Mouse (Mus musculus) midbrain, embryonic 14.5 days (tissue): ENCODE measurements around the gene Cpsf4. TPM values are rescaled to one million over a fixed set of nuclear protein-coding genes. Genes with fewer than 3 reads are reported as not detected.
"Not testable (repeated sequence)": the region's sequence is repeated elsewhere in the genome, so short reads cannot be mapped to it uniquely, and the experiment has no call there.

Experiments
- ATAC-seq: fragments of 200-750 bp; cut with Nextera tagmentation; 2 replicates; pipeline ENCODE4 v1.8.0; 2017; ENCODE audit warnings: moderate number of reproducible peaks, moderate library complexity; ENCODE audit not compliant: low FRiP score, low TSS enrichment
- DNase-seq: peaks from one replicate; pipeline ENCODE4 v3.0.0-alpha.2; 2015
- H3K27ac ChIP-seq: fragments of 300-500 bp; sonication (generic); replicated peaks from 2 replicates; pipeline ENCODE4 v1.5.1; 2014; ENCODE audit warnings: mild to moderate bottlenecking, low read depth, low read length, moderate library complexity
- H3K27me3 ChIP-seq: fragments of 300-500 bp; sonication (generic); 2 replicates; pipeline ENCODE4 v1.6.1; 2014; ENCODE audit warnings: low read length, control low read depth, mixed read lengths; ENCODE audit not compliant: control insufficient read depth, insufficient read depth
- H3K36me3 ChIP-seq: fragments of 300-500 bp; sonication (generic); 2 replicates; pipeline ENCODE4 v1.6.1; 2014; ENCODE audit warnings: low read length, control low read depth; ENCODE audit not compliant: control insufficient read depth, insufficient read depth
- H3K4me1 ChIP-seq: fragments of 300-500 bp; sonication (generic); 2 replicates; pipeline ENCODE4 v1.6.1; 2014; ENCODE audit warnings: mild to moderate bottlenecking, antibody characterized with exemption, low read length, control low read depth; ENCODE audit not compliant: control insufficient read depth, insufficient read depth
- H3K4me2 ChIP-seq: fragments of 300-500 bp; sonication (generic); 2 replicates; pipeline ENCODE4 v1.6.1; 2014; ENCODE audit warnings: mild to moderate bottlenecking, low read length, moderate library complexity
- H3K4me3 ChIP-seq: fragments of 300-500 bp; sonication (generic); replicated peaks from 2 replicates; pipeline ENCODE4 v1.5.1; 2014; ENCODE audit warnings: low read depth, low read length
- H3K9ac ChIP-seq: fragments of 300-500 bp; sonication (generic); replicated peaks from 2 replicates; pipeline ENCODE4 v1.6.1; 2014; ENCODE audit warnings: mild to moderate bottlenecking, low read length, moderate library complexity
- H3K9me3 ChIP-seq: fragments of 300-500 bp; sonication (generic); 2 replicates; pipeline ENCODE4 v1.6.1; 2016; ENCODE audit warnings: low read length, control low read depth, mixed read lengths; ENCODE audit not compliant: control insufficient read depth
- WGBS: fragments of 180-500 bp; shearing (Covaris S2); extraction: QIAGEN DNeasy Blood & Tissue Kit; methylation state at CpG from one replicate; pipeline ENCODE4 v1.1.7; 2014; 5-methylcytosine and 5-hydroxymethylcytosine counted together
- polyA plus RNA-seq: library from polyadenylated mRNA; unstranded; fragments of >200 nt; fragmentation: Nextera tagmentation; extraction: Ambion mirVana; gene quantifications from 2 replicates; pipeline ENCODE4 v1.2.1, GENCODE M21; 2014

The Cpsf4 gene
- polyA plus RNA-seq, 1 experiment from 2014 or later: 29.1 TPM

DNA sequence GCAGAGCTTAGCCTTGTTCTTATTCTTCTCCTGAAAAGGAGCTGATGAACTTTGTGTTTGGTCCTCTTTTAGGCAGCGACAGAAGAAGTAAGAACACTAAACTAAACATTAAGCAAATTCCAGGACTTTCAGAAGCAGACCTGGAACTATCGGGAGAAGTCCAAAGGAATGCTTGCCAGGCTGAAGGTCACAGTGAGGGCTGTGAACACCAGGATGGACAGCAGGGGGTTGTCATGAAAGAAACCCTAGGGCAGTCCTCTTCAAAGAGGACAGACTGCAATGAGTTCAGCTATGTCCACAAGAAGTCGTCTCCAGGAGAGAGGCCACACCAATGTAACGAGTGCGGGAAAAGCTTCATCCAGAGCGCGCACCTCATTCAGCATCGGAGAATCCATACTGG, 53.0 kb downstream of the Cpsf4 start:
- no peak overlapping the region for H3K4me2 ChIP-seq
- no peaks in the 10 kb centered on the region for H3K27me3 ChIP-seq
- no peak overlapping the region for H3K4me3 ChIP-seq
- H3K36me3 ChIP-seq: peaks cover 52% of the 10 kb centered on the region
- no peaks in the 10 kb centered on the region for H3K4me1 ChIP-seq
- no peak overlapping the region for H3K27ac ChIP-seq
- DNase-seq: no peak
- H3K9ac ChIP-seq: no peak overlapping the region
- 94% methylated on average over 8 of the region's 8 CpGs for WGBS
- no peak for ATAC-seq
- no peaks in the 10 kb centered on the region for H3K9me3 ChIP-seq

DNA sequence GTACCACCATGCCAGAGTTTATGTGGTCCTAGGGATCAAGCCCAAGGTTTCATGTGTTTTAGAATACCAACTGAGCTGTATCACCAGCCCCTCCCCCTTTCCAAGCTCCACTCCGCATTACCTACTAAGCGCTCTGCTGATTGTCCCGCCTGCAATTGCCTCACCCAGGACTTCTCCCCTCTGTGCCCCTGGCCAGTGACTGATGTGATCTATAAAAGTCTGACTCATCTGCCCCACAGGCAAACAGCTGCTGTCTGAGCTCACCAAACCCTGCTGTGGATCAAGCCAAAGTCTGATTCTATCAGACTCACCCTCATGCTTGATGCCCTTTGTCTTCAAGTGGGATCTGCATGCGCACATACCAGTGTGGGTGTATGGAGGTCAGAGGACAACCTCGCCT, 55.8 kb downstream of the Cpsf4 start:
- 85% methylated on average over 5 of the region's 5 CpGs for WGBS
- Histone ChIP-seq H3K4me3 (no peak overlapping the region), H3K27ac (no peak overlapping the region), H3K27me3 (no peaks in the 10 kb centered on the region), H3K36me3 (peaks cover 46% of the 10 kb centered on the region), H3K4me1 (no peaks in the 10 kb centered on the region), H3K9ac (no peak overlapping the region), H3K9me3 (no peaks in the 10 kb centered on the region), H3K4me2 (no peak overlapping the region)
- DNase-seq (no peak), ATAC-seq (no peak)

DNA sequence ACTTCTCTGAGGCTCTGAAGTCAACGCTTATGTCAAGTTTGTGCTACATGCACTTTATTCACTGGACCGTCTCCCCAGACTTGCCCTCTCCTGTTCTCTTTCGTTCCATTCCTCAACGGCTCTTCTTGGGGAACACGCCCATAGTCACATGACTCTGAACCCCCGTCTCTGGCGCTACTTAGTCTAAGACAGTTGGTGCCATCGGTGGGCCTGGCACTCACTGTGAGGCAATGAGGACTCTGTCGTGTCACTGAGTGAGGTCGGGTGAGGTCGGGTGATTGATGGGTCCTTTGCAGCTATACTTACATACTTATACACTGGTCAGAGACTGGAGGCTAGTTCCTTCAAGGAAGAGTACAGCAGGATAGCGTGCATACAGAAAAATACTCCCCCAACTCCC, 56.4 kb downstream of the Cpsf4 start:
- no peaks in the 10 kb centered on the region for H3K27me3 ChIP-seq
- no peak overlapping the region for H3K9ac ChIP-seq
- no peaks in the 10 kb centered on the region for H3K4me1 ChIP-seq
- H3K4me2 ChIP-seq: no peak overlapping the region
- no peak overlapping the region for H3K4me3 ChIP-seq
- peaks cover 40% of the 10 kb centered on the region for H3K36me3 ChIP-seq
- H3K27ac ChIP-seq: no peak overlapping the region
- ATAC-seq: no peak
- 87% methylated on average over 12 of the region's 12 CpGs for WGBS
- no peak for DNase-seq
- H3K9me3 ChIP-seq: no peaks in the 10 kb centered on the region

DNA sequence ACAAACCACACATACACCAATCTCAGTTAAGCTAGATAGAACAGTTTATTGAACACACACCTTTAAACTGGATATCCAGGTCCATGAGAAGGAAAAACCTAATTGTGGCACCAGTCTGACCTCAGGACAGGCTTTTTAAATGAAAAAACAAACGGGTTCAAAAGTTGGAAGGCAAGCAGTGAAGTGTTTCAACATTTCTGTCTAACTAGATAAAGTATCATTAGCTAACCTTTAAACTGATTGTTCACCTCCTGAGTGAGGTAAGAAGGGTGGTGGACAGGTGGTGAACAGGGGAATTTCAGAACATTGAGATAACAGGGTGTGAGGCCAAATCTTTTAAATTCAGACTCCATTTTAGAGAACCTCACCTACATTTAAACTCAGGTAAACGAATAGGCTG, 59.4 kb downstream of the Cpsf4 start:
- no peak for DNase-seq
- no peak for ATAC-seq
- WGBS: 58% methylated on average over 2 of the region's 2 CpGs
- H3K27ac ChIP-seq: no peak overlapping the region
- peaks cover 13% of the 10 kb centered on the region for H3K36me3 ChIP-seq
- no peak overlapping the region for H3K4me3 ChIP-seq
- H3K4me2 ChIP-seq: no peak overlapping the region
- no peaks in the 10 kb centered on the region for H3K27me3 ChIP-seq
- no peaks in the 10 kb centered on the region for H3K9me3 ChIP-seq
- H3K9ac ChIP-seq: no peak overlapping the region
- no peaks in the 10 kb centered on the region for H3K4me1 ChIP-seq

DNA sequence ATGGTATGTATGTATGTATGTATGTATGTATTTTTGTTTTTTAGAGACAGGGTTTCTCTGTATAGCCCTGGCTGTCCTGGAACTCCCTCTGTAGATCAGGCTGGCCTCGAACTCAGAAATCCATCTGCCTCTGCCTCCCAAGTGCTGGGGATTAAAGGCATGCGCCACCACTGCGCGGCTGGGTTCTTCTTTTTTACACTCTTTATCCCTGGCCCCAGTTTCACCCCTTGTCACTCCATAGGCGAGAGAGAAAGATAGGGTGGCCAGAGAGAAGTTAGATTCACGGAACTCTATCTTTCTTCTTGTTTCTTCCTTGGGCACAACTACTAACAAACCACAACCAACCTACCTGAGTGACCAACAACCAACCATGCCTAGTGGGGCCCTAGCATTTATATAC, 62.3 kb downstream of the Cpsf4 start:
- H3K36me3 ChIP-seq: peaks cover 12% of the 10 kb centered on the region
- H3K27ac ChIP-seq, DNase-seq, H3K4me2 ChIP-seq, H3K9ac ChIP-seq, ATAC-seq, H3K9me3 ChIP-seq, H3K4me1 ChIP-seq, H3K4me3 ChIP-seq, H3K27me3 ChIP-seq: not testable (repeated sequence)
- 83% methylated on average over 6 of the region's 6 CpGs for WGBS

DNA sequence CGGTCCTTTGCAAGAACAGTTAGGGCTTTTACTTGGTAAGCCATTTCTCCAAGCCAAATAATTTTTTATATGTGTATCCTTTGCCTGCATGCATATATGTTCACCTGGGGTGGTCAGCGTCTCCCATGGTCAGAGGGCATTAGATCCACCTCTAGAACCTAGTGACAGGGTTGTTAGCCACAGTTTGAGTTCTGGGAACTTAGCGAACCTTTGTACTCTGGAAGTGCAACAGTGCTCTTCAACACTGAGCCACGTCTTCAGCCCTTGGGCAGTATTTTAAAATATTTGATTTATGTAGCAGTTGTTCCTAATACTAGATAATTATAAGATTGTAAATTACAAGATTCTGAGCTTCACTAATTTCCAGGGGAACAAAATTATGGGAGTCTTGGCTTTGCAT, 63.6 kb downstream of the Cpsf4 start:
- H3K9ac ChIP-seq: peak overlapping the region; percentile 97; the same call in 1 of the 2 replicates
- peaks cover 5% of the 10 kb centered on the region for H3K4me1 ChIP-seq
- no peaks in the 10 kb centered on the region for H3K9me3 ChIP-seq
- H3K27ac ChIP-seq: no peak overlapping the region; the same call in 1 of the 2 replicates
- no peak for ATAC-seq
- WGBS: 89% methylated on average over 4 of the region's 4 CpGs
- H3K4me3 ChIP-seq: peak overlapping the region; percentile 99
- no peaks in the 10 kb centered on the region for H3K27me3 ChIP-seq
- peaks cover 25% of the 10 kb centered on the region for H3K36me3 ChIP-seq
- peak overlapping the region; percentile 90 for H3K4me2 ChIP-seq
- DNase-seq: no peak

DNA sequence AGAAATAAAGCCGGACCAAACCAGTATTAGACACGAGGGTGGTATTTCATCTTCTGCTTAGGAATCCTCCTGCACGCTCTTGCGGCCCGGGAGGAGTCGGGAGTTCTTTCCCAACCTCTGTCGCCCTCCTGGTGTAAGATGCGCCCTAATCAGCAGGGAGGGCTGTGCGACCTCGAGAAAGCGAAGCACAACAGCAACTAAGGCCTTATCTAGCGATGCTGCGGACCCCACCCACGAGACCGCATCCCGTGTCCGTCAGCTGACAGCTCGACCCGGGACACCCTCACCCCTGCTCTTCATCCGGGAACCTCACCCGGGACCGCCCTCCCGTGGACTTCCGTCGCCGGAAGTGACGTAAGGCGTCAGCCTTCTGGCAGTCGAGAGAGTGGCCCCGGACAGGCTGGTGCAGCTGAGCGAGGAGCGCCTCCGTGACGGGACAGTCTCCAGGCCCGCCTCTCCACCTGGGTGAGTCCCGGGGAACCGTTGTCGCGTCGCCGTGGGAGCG, 64.4 kb downstream of the Cpsf4 start, which contains the start of gene Zfp655:
TSS of gene Zfp655 (plus strand) at position 349 of the 505 bp plus-strand sequence.
- Histone ChIP-seq H3K4me3 (peak within 1 kb of the TSS; percentile 99), H3K9ac (peak within 1 kb of the TSS; percentile 97), H3K4me2 (peak within 1 kb of the TSS; percentile 90), H3K36me3 (peaks cover 32% of the 10 kb centered on the region), H3K27me3 (no peaks in the 10 kb centered on the region), H3K9me3 (no peaks in the 10 kb centered on the region), H3K27ac (peak within 1 kb of the TSS; percentile 92), H3K4me1 (peaks cover 5% of the 10 kb centered on the region)
- under 1% methylated on average over 42 of the region's 42 CpGs for WGBS
- DNase-seq (peak; percentile 98), ATAC-seq (peak; percentile 97)

Other genes with a start within 250 kb of the Cpsf4 start
- 42.8 and 44.9 TPM in 2 replicates for gene Smurf1, start 201.4 kb upstream of the Cpsf4 start, polyA plus RNA-seq
- gene Gm4871, start 134.5 kb upstream of the Cpsf4 start, polyA plus RNA-seq: not detected in 2 replicates
- gene 1700018F24Rik, start 124.2 kb upstream of the Cpsf4 start, polyA plus RNA-seq: not detected in 2 replicates
- gene Arpc1a, start 83.4 kb upstream of the Cpsf4 start, polyA plus RNA-seq: 268 and 288 TPM in 2 replicates
- gene Kpna7, start 83.2 kb upstream of the Cpsf4 start, polyA plus RNA-seq: not detected in 2 replicates
- gene Arpc1b, start 53.0 kb upstream of the Cpsf4 start, polyA plus RNA-seq: 23.9 and 39.4 TPM in 2 replicates
- gene Pdap1, start 27.0 kb upstream of the Cpsf4 start, polyA plus RNA-seq: 101 and 121 TPM in 2 replicates
- gene Bud31, start 26.9 kb upstream of the Cpsf4 start, polyA plus RNA-seq: 196 and 205 TPM in 2 replicates
- gene Ptcd1, start 105 bp upstream of the Cpsf4 start, polyA plus RNA-seq: 20.2 and 22.3 TPM in 2 replicates
- gene Atp5j2, start 24.8 kb downstream of the Cpsf4 start, polyA plus RNA-seq: 477 and 644 TPM in 2 replicates
- 13.9 and 16.4 TPM in 2 replicates for gene Zkscan14, start 34.7 kb downstream of the Cpsf4 start, polyA plus RNA-seq
- 13.5 and 17.9 TPM in 2 replicates for gene Zkscan5, start 37.3 kb downstream of the Cpsf4 start, polyA plus RNA-seq
- 41.6 and 44.4 TPM in 2 replicates for gene Zfp655, start 64.5 kb downstream of the Cpsf4 start, polyA plus RNA-seq
- gene Zscan25, start 113.3 kb downstream of the Cpsf4 start, polyA plus RNA-seq: 0.84 and 1.0 TPM in 2 replicates
- not detected in 2 replicates for gene Cyp3a57, start 178.1 kb downstream of the Cpsf4 start, polyA plus RNA-seq